Mouse (Mus musculus): Measurements from ENCODE around the gene Bod1l. TPM values are rescaled to one million over a fixed set of nuclear protein-coding genes. Genes with fewer than 3 reads are reported as not detected.

The Bod1l gene
- polyA plus RNA-seq, 1 experiment from 2014 or later = 25.1 TPM

DNA sequence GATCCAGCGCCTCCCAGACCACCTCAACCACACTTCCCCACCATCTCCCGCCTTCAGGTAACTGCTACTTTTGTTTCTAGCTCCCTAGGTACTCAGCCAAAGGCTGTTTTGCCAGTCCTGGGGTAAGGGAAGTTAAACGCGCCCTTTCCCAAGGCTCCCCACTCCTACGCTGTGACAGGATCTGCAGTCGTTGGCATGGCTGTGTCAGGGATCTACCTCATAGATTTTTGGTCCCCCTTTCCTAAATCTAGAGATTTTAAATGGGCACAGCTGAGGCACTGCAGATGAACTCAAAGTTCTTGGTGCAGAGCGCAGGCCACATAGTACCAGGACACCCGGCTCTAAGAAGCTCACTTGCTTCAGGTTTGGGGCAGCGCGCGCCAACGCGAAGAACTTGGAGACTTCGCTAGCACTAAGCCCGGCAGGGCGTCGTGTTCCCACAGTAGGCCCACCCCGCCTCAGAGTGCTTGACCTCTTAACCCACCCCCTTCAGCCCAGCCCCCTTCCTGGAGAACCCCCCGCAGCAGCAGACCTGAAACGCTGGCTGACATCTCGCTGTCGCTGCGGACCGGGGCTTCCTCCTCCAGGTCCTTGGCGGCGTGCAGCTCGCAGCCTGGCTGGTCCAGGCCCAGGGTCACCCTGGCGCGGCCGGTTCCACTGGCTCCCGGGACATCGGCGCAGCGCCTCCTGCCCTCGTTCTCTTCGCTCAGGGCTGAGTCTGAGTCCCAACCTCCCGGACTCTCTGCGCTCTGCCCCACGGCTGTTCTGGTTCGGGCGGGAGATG is 81.0 kb downstream of the Bod1l start:
- H3K9ac ChIP-seq (ENCODE audit: low read depth, low read length) = no peak overlapping the region
- H3K27ac ChIP-seq (ENCODE audit: low read depth, low read length) = no peak overlapping the region
- peaks cover 42% of the 10 kb centered on the region for H3K27me3 ChIP-seq (replicated peaks; ENCODE audit: control insufficient read depth, insufficient read depth, low read length)
- peak overlapping the region; percentile 34 for H3K4me3 ChIP-seq (ENCODE audit: low read length)
- 1% methylated on average over 40 of the region's 41 CpGs for WGBS
- no peaks in the 10 kb centered on the region for H3K9me3 ChIP-seq (ENCODE audit: control insufficient read depth, low read length)
- ATAC-seq = peak; percentile 29
- H3K4me1 ChIP-seq (ENCODE audit: control insufficient read depth, insufficient read depth, low read depth, low read length) = peaks cover 27% of the 10 kb centered on the region
- H3K4me2 ChIP-seq (ENCODE audit: low read length) = peak overlapping the region; percentile 46
- no peaks in the 10 kb centered on the region for H3K36me3 ChIP-seq (ENCODE audit: control insufficient read depth, insufficient read depth, low read length)

DNA sequence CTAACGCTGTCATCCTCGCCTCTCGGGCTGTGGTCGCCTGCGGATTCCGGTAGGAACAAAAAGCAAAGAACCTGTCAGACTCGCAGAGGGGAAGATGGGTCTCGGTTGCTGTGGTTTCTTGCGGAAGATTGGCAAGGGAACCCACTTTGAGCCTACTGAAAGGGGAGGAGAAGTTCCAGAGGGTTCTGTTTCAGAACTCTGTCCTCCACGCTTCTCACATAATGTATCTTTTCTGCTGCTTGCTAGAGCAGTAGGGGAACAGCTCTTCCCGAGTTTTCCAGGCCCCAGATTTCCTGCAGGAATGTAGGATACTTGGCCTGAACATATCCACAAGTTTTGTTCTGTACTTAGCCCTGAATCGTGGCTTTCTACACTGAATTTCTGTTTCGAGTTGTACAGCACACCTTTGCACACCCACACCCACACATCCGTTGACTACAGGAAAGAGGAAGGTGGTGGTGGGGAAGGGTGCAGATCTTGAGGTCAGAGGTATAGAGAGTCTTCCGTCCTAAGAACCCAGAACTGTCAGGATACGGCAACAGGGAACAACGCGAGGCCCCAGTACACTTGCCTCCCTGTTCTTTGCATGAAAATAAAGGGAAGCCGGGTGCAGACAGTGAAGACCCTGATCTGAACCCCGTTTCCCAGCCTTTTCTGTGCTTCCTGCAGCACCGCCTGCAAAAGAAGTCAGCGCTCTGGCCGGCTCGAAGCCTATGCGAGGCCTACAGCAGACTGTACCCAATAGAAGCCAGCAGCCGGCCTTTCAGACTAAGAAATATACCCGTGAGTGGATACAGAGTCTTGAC is 81.8 kb downstream of the Bod1l start:
- no peak for ATAC-seq
- H3K36me3 ChIP-seq (ENCODE audit: control insufficient read depth, insufficient read depth, low read length) = no peaks in the 10 kb centered on the region
- 4% methylated on average over 27 of the region's 27 CpGs for WGBS
- H3K4me2 ChIP-seq (ENCODE audit: low read length) = peak overlapping the region; percentile 11; the same call in 1 of the 2 replicates
- peaks cover 49% of the 10 kb centered on the region for H3K27me3 ChIP-seq (replicated peaks; ENCODE audit: control insufficient read depth, insufficient read depth, low read length)
- no peak overlapping the region for H3K9ac ChIP-seq (ENCODE audit: low read depth, low read length)
- no peaks in the 10 kb centered on the region for H3K9me3 ChIP-seq (ENCODE audit: control insufficient read depth, low read length)
- H3K27ac ChIP-seq (ENCODE audit: low read depth, low read length) = no peak overlapping the region
- H3K4me1 ChIP-seq (ENCODE audit: control insufficient read depth, insufficient read depth, low read depth, low read length) = peaks cover 19% of the 10 kb centered on the region
- H3K4me3 ChIP-seq (ENCODE audit: low read length) = peak overlapping the region; percentile 13; the same call in 1 of the 2 replicates

DNA sequence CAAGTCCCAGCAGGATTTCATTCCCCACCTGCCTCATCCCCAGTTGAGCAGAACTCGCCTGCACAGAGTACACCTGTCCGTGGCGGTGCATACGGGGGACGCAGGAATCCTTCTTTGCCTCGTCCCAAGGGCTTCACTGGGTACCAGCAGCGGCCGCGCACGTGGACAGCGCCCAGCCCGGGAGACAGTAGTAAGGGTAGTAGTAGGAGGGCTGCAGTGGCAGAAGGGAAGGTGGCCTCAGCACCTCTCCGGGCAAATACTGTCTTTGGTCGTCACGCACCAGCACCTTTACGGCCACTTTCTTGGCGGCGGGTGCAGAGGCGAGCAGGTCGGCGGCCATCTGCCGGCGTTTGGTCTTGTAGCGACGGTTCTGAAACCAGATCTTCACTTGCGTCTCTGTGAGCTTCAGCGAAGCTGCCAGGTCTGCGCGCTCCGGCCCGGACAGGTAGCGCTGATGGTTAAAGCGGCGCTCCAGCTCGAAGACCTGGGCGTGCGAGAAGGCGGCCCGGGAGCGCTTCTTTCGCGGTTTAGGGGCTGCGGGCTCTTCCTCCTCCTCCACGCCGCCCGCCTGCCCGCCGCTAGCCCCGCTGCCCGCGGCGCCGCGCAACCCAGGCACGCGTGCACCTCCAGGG is 82.5 kb downstream of the Bod1l start:
- peak overlapping the region; percentile 11; the same call in 1 of the 2 replicates for H3K4me2 ChIP-seq (ENCODE audit: low read length)
- no peak overlapping the region for H3K9ac ChIP-seq (ENCODE audit: low read depth, low read length)
- H3K27ac ChIP-seq (ENCODE audit: low read depth, low read length) = no peak overlapping the region
- no peak for ATAC-seq
- under 1% methylated on average over 56 of the region's 56 CpGs for WGBS
- H3K4me1 ChIP-seq (ENCODE audit: control insufficient read depth, insufficient read depth, low read depth, low read length) = peaks cover 19% of the 10 kb centered on the region
- H3K9me3 ChIP-seq (ENCODE audit: control insufficient read depth, low read length) = no peaks in the 10 kb centered on the region
- H3K27me3 ChIP-seq (replicated peaks; ENCODE audit: control insufficient read depth, insufficient read depth, low read length) = peaks cover 53% of the 10 kb centered on the region
- H3K36me3 ChIP-seq (ENCODE audit: control insufficient read depth, insufficient read depth, low read length) = no peaks in the 10 kb centered on the region
- H3K4me3 ChIP-seq (ENCODE audit: low read length) = peak overlapping the region; percentile 13; the same call in 1 of the 2 replicates

DNA sequence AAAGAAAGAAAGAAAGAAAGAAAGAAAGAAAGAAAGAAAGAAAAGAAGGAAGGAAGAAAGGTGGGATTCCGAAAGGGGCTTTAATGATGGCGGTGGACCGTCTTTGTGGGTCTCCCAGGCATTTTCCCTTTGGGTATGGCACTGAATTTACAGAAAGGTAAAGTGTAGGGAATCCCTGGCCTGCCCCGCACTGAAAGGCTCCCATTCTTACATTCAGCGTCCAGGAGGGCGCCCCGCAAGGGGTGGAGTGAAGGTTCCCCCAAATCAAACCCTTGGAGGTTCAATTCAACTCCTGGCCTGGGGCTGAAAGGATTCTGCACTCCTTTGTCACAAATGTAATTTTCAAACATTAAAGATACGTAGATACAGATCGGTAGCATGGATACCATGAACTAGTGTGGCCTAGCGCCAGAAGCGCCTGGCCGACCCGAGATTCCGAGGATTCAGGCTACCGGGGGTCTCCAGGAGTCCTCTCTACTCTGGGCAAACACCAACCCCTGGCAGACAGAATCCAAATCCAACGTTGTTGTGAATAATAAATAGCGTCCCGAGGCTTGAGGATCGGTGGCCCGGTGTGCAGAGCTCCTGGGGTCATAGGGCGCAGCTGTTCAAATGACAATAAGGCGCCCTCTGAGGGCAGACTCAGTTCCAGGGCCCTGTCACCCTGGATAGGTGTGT is 83.1 kb downstream of the Bod1l start:
- 3% methylated on average over 22 of the region's 22 CpGs for WGBS
- H3K36me3 ChIP-seq (ENCODE audit: control insufficient read depth, insufficient read depth, low read length) = no peaks in the 10 kb centered on the region
- peaks cover 19% of the 10 kb centered on the region for H3K4me1 ChIP-seq (ENCODE audit: control insufficient read depth, insufficient read depth, low read depth, low read length)
- no peak overlapping the region for H3K4me2 ChIP-seq (ENCODE audit: low read length)
- H3K4me3 ChIP-seq (ENCODE audit: low read length) = no peak overlapping the region
- no peak overlapping the region for H3K9ac ChIP-seq (ENCODE audit: low read depth, low read length)
- H3K27me3 ChIP-seq (replicated peaks; ENCODE audit: control insufficient read depth, insufficient read depth, low read length) = peaks cover 54% of the 10 kb centered on the region
- H3K9me3 ChIP-seq (ENCODE audit: control insufficient read depth, low read length) = no peaks in the 10 kb centered on the region
- H3K27ac ChIP-seq (ENCODE audit: low read depth, low read length) = no peak overlapping the region
- no peak for ATAC-seq

DNA sequence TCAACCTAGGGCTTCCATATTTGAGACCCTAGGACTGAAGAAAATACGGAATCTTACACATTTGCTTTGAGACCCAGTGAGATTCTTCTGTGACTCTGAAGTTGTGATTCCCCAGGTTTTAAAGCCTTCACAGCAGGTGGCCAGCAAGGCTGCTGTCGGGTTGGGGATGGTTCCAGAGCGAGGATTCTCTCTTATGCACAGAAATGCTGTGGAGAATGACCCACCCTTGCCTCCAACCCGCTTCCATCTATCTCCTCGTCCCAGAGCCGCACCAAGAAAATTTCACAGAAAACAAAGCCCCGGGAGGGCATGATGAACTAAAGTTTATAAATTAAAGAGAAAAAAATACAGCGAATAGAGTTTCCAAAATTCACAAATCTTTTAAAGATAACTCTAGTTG is 84.0 kb downstream of the Bod1l start:
- no peak overlapping the region for H3K4me2 ChIP-seq (ENCODE audit: low read length)
- peaks cover 19% of the 10 kb centered on the region for H3K4me1 ChIP-seq (ENCODE audit: control insufficient read depth, insufficient read depth, low read depth, low read length)
- no peak overlapping the region for H3K27ac ChIP-seq (ENCODE audit: low read depth, low read length)
- peaks cover 60% of the 10 kb centered on the region for H3K27me3 ChIP-seq (replicated peaks; ENCODE audit: control insufficient read depth, insufficient read depth, low read length)
- no peaks in the 10 kb centered on the region for H3K36me3 ChIP-seq (ENCODE audit: control insufficient read depth, insufficient read depth, low read length)
- no peak for ATAC-seq
- 5% methylated on average over 8 of the region's 8 CpGs for WGBS
- H3K9ac ChIP-seq (ENCODE audit: low read depth, low read length) = no peak overlapping the region
- H3K9me3 ChIP-seq (ENCODE audit: control insufficient read depth, low read length) = no peaks in the 10 kb centered on the region
- H3K4me3 ChIP-seq (ENCODE audit: low read length) = no peak overlapping the region

DNA sequence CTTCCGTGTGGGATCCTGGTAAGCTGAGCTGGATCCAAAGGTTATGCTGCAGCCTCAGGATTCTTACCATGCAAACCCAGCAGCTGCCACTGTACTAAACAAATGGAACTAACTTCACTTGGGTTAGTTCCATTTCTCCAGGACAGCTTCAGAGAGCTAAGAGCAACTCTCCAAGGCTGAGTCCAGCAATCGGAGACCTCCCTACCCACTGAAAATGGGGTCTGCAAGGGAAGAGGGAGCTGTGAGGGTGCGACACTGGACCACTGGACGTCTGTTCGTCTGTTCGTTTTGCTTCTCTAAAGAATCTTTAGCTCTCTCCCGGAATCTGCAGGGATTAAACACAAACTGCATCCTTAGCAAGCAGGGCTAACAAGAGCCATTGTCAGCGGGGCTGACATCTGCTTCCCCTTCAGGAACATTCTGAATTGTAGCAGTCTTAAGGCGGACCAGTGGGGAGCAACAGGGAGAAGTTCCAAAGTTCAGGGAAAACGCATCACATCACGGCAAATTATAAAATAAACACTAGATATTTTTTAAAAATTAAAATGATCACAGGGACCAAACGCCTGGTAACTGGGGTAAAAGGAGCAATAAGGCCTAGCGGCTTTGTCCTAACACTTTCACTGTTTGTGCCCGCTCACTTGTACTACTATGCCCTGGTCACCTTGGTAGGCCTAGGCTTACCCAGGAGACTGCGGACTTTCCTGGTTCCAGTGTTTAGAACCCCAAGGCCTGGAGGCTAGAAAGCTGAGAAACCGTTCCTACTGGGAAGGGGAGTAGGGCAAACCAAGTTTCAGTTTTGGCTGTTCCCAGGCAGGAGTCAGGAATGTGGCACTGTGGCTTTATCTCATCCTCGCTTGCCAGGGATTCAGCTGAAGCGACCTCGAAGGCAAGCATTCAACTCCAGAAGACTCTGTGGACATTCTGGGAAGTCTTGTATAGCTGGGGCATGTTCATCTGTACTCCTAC is 85.2 kb downstream of the Bod1l start:
- Histone ChIP-seq H3K9ac (ENCODE audit: low read depth, low read length) (no peak overlapping the region), H3K4me1 (ENCODE audit: control insufficient read depth, insufficient read depth, low read depth, low read length) (peaks cover 16% of the 10 kb centered on the region), H3K27me3 (replicated peaks; ENCODE audit: control insufficient read depth, insufficient read depth, low read length) (peaks cover 65% of the 10 kb centered on the region), H3K36me3 (ENCODE audit: control insufficient read depth, insufficient read depth, low read length) (no peaks in the 10 kb centered on the region), H3K9me3 (ENCODE audit: control insufficient read depth, low read length) (no peaks in the 10 kb centered on the region), H3K4me3 (ENCODE audit: low read length) (no peak overlapping the region), H3K27ac (ENCODE audit: low read depth, low read length) (no peak overlapping the region), H3K4me2 (ENCODE audit: low read length) (no peak overlapping the region)
- ATAC-seq = no peak
- 7% methylated on average over 19 of the region's 19 CpGs for WGBS

DNA sequence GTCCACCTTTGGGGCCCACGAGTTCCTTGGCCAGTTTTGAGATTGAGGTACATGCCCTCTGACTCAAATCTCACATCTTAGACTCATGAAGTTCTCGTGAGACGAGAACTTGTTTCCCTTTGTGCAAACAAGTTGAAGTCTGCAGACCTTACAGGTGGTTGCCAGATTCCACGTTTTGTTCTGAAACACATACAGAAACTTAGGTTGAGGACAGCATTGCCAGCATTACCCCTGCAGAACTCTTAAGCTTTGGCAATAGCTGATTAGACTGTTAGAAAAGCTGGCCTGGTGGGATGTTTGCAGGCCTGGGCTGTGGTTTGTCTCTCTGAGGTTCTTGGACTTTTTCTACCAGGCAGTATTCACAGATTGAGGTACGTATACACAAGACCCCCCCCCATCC is 86.8 kb downstream of the Bod1l start:
- ATAC-seq = no peak
- no peak overlapping the region for H3K9ac ChIP-seq (ENCODE audit: low read depth, low read length)
- H3K4me2 ChIP-seq (ENCODE audit: low read length) = no peak overlapping the region
- H3K27ac ChIP-seq (ENCODE audit: low read depth, low read length) = no peak overlapping the region
- no peak overlapping the region for H3K4me3 ChIP-seq (ENCODE audit: low read length)
- WGBS = 7% methylated on average over 5 of the region's 5 CpGs
- no peaks in the 10 kb centered on the region for H3K9me3 ChIP-seq (ENCODE audit: control insufficient read depth, low read length)
- H3K27me3 ChIP-seq (replicated peaks; ENCODE audit: control insufficient read depth, insufficient read depth, low read length) = peaks cover 66% of the 10 kb centered on the region
- no peaks in the 10 kb centered on the region for H3K36me3 ChIP-seq (ENCODE audit: control insufficient read depth, insufficient read depth, low read length)
- H3K4me1 ChIP-seq (ENCODE audit: control insufficient read depth, insufficient read depth, low read depth, low read length) = peaks cover 7% of the 10 kb centered on the region

DNA sequence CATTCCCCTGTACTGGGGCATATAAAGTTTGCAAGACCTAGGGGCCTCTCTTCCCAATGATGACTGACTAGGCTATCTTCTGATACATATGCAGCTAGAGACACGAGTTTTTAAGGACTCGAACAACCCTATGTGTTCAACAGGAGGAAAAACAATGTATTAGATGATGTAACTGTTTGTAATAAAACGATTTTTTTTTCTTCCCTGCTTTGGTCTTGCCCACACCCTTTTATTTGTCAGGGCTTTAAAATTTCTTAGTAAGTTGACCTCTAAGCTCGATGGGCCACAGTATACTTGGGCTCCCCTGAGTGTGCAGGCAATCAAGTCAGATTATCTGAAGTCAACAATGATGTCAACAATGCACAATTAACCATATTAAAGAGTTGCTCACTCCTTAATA is 87.7 kb downstream of the Bod1l start:
- ATAC-seq = no peak
- H3K27ac ChIP-seq (ENCODE audit: low read depth, low read length) = no peak overlapping the region
- H3K4me2 ChIP-seq (ENCODE audit: low read length) = no peak overlapping the region
- H3K9ac ChIP-seq (ENCODE audit: low read depth, low read length) = no peak overlapping the region
- no peak overlapping the region for H3K4me3 ChIP-seq (ENCODE audit: low read length)
- peaks cover 68% of the 10 kb centered on the region for H3K27me3 ChIP-seq (replicated peaks; ENCODE audit: control insufficient read depth, insufficient read depth, low read length)
- WGBS = 5% methylated on average over 4 of the region's 4 CpGs
- H3K4me1 ChIP-seq (ENCODE audit: control insufficient read depth, insufficient read depth, low read depth, low read length) = peaks cover under 1% of the 10 kb centered on the region
- H3K36me3 ChIP-seq (ENCODE audit: control insufficient read depth, insufficient read depth, low read length) = no peaks in the 10 kb centered on the region
- no peaks in the 10 kb centered on the region for H3K9me3 ChIP-seq (ENCODE audit: control insufficient read depth, low read length)
